Mouse (Mus musculus) layer of hippocampus, adult 8-10 months (tissue): ENCODE data around the gene Rtbdn. TPM values are rescaled to one million over a fixed set of nuclear protein-coding genes. Genes with fewer than 3 reads are reported as not detected.

Source experiments
- DNase-seq, 2 experiments: peaks; one replicate each; pipeline ENCODE4 v3.0.0; 2022; ENCODE audit warnings: low spot score in 2 of 2
- microRNA-seq, 2 experiments: library from miRNA; unstranded; fragments of <30 nt; microRNA quantifications; one replicate each; pipeline ENCODE4 v1.2.0; 2022
- total RNA-seq, 4 experiments: library from RNA; stranded (reverse); gene quantifications; 2 replicates each; pipeline ENCODE4 v1.2.4; 2022

The Rtbdn gene
- total RNA-seq, 4 experiments from 2014 or later: 1.5 to 2.5 (median 1.7) TPM

DNA sequence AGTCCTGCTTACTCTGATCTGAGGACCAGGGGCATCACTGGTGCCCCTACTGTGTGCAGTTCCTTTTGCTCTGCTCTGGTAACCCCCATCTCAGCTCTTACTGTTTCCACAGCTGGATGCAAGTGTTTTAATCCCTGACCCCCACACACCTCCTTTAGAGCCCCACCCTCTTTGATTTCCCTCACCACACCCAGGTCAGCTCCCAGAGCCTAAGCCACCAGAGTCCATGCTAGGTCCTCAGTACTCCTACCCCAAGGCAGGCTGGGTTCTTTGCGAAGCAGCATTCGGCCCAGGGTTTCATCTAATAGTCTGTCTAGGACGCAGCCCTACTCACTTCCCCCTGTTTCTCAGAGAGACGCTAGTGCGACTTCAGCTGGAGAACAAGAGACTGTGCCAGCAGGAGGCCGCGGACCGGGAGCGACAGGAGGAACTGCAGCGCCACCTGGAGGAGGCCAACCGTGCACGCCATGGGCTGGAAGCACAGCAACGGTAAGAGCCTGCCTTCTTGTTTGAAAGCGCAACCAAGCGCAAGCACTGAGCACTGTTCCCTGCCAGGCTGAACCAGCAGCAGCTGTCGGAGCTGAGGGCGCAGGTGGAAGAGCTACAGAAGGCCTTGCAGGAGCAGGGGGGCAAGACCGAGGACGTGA, 51.0 kb downstream of the Rtbdn start:
- peak; percentile 86 to 92 for DNase-seq

Small RNA genes lying within 50 kb of the gene (microRNA-seq; reads per million reads assigned to microRNA genes)
- 0 to 1.0 reads per million in 2 experiments for gene Gm24197

Other genes with a start within 250 kb of the Rtbdn start
- 1 to 10 TPM; 2.6 to 7.2 (median 4.8) TPM for gene Lyl1, start 245.5 kb upstream of the Rtbdn start, total RNA-seq
- not detected for gene G430095P16Rik, start 224.0 kb upstream of the Rtbdn start, total RNA-seq
- 100 to 1,000 TPM; 453 to 552 (median 494) TPM for gene Nfix, start 146.6 kb upstream of the Rtbdn start, total RNA-seq
- 10 to 100 TPM in 1 of 4 experiments, 1 to 10 TPM in 3; 8.4 to 10.5 (median 8.9) TPM for gene Dand5, start 124.2 kb upstream of the Rtbdn start, total RNA-seq
- 10 to 100 TPM; 21.6 to 27.7 (median 23.3) TPM for gene Gadd45gip1, start 115.5 kb upstream of the Rtbdn start, total RNA-seq
- gene Rad23a, start 106.3 kb upstream of the Rtbdn start, total RNA-seq: 10 to 100 TPM; 66.4 to 76.2 (median 70.5) TPM
- gene Calr, start 100.1 kb upstream of the Rtbdn start, total RNA-seq: 100 to 1,000 TPM; 399 to 630 (median 506) TPM
- 10 to 100 TPM; 47.2 to 54.8 (median 52.9) TPM for gene Farsa, start 90.0 kb upstream of the Rtbdn start, total RNA-seq
- 10 to 100 TPM; 13.0 to 18.4 (median 14.5) TPM for gene Syce2, start 74.9 kb upstream of the Rtbdn start, total RNA-seq
- gene Gcdh, start 53.1 kb upstream of the Rtbdn start, total RNA-seq: 10 to 100 TPM; 38.7 to 46.2 (median 40.4) TPM
- under 1 TPM in 2 of 4 experiments, not detected in 2; 0.21 to 0.31 TPM for gene Klf1, start 45.1 kb upstream of the Rtbdn start, total RNA-seq
- 10 to 100 TPM in 2 of 4 experiments, 1 to 10 TPM in 2; 4.4 to 18.9 (median 9.2) TPM for gene Dnase2a, start 38.4 kb upstream of the Rtbdn start, total RNA-seq
- gene Mast1, start 9.6 kb upstream of the Rtbdn start, total RNA-seq: 10 to 100 TPM; 77.3 to 83.2 (median 80.8) TPM
- gene Gm49661, start 22.4 kb downstream of the Rtbdn start, total RNA-seq: not detected
- 100 to 1,000 TPM; 328 to 367 (median 342) TPM for gene Prdx2, start 22.6 kb downstream of the Rtbdn start, total RNA-seq
- gene Rnaseh2a, start 22.8 kb downstream of the Rtbdn start, total RNA-seq: 10 to 100 TPM; 36.2 to 46.2 (median 41.2) TPM
- 10 to 100 TPM; 61.1 to 79.5 (median 75.6) TPM for gene Junb, start 31.7 kb downstream of the Rtbdn start, total RNA-seq
- 10 to 100 TPM; 10.9 to 11.6 (median 11.3) TPM for gene Hook2, start 43.6 kb downstream of the Rtbdn start, total RNA-seq
- not detected for gene Best2, start 67.5 kb downstream of the Rtbdn start, total RNA-seq
- gene Asna1, start 78.3 kb downstream of the Rtbdn start, total RNA-seq: 100 to 1,000 TPM; 118 to 124 (median 122) TPM
- 100 to 1,000 TPM; 105 to 121 (median 116) TPM for gene Trir, start 79.8 kb downstream of the Rtbdn start, total RNA-seq
- 100 to 1,000 TPM; 146 to 188 (median 162) TPM for gene Tnpo2, start 89.9 kb downstream of the Rtbdn start, total RNA-seq
- gene Fbxw9, start 113.1 kb downstream of the Rtbdn start, total RNA-seq: 10 to 100 TPM; 18.1 to 24.4 (median 23.6) TPM
- not detected for gene Gm5741, start 121.0 kb downstream of the Rtbdn start, total RNA-seq
- gene Dhps, start 124.8 kb downstream of the Rtbdn start, total RNA-seq: 10 to 100 TPM; 57.7 to 62.2 (median 59.1) TPM
- gene Wdr83os, start 133.7 kb downstream of the Rtbdn start, total RNA-seq: 10 to 100 TPM; 58.3 to 64.3 (median 61.7) TPM
- gene Wdr83, start 134.3 kb downstream of the Rtbdn start, total RNA-seq: 10 to 100 TPM; 20.1 to 32.5 (median 26.4) TPM
- gene Man2b1, start 136.3 kb downstream of the Rtbdn start, total RNA-seq: 10 to 100 TPM; 33.4 to 98.9 (median 68.8) TPM
- 1 to 10 TPM; 6.1 to 8.9 (median 8.5) TPM for gene Zfp791, start 176.1 kb downstream of the Rtbdn start, total RNA-seq
- not detected for gene Cks1brt, start 204.9 kb downstream of the Rtbdn start, total RNA-seq